Mouse (Mus musculus) liver, adult 2 months (tissue): ENCODE measurements around the gene Fblim1. TPM values are rescaled to one million over a fixed set of nuclear protein-coding genes. Genes with fewer than 3 reads are reported as not detected.

Source experiments
- DNase-seq: peaks from one replicate; pipeline ENCODE4 v3.0.0-alpha.2; 2011; ENCODE audit warnings: low read depth, low spot score; ENCODE audit errors: extremely low read depth
- H3K27ac ChIP-seq: fragments of 200-500 bp; replicated peaks from 2 replicates; pipeline ENCODE4 v1.5.1; 2012; ENCODE audit warnings: low read depth, mild to moderate bottlenecking, control low read depth, inconsistent platforms, low read length; ENCODE audit not compliant: insufficient read depth
- H3K27me3 ChIP-seq: fragments of 200-500 bp; 2 replicates; pipeline ENCODE4 v1.6.1; 2012; ENCODE audit warnings: mild to moderate bottlenecking, moderate library complexity, low read length, inconsistent platforms; ENCODE audit not compliant: control insufficient read depth, insufficient read depth
- H3K36me3 ChIP-seq: fragments of 200-500 bp; 2 replicates; pipeline ENCODE4 v1.6.1; 2012; ENCODE audit warnings: low read length, inconsistent platforms; ENCODE audit not compliant: control insufficient read depth, insufficient read depth
- H3K4me1 ChIP-seq: fragments of 200-500 bp; 2 replicates; pipeline ENCODE4 v1.6.1; 2011; ENCODE audit warnings: low read length; ENCODE audit not compliant: control insufficient read depth, insufficient read depth
- H3K4me3 ChIP-seq: fragments of 200-500 bp; 2 replicates; pipeline ENCODE4 v1.5.1; 2011; ENCODE audit warnings: low read depth, mild to moderate bottlenecking, control low read depth, low read length, moderate library complexity; ENCODE audit not compliant: insufficient read depth
- H3K79me2 ChIP-seq: fragments of 200-500 bp; 2 replicates; pipeline ENCODE4 v1.6.1; 2012; ENCODE audit warnings: inconsistent platforms, mild to moderate bottlenecking, low read length, moderate library complexity; ENCODE audit not compliant: control insufficient read depth, insufficient read depth
- H3K9ac ChIP-seq: fragments of 200-500 bp; 2 replicates; pipeline ENCODE4 v1.6.1; 2012; ENCODE audit warnings: low read depth, mild to moderate bottlenecking, control low read depth, inconsistent platforms, low read length
- CTCF ChIP-seq: fragments of 200-500 bp; IDR thresholded peaks from 2 replicates; pipeline ENCODE4 v1.5.1; 2011; ENCODE audit warnings: low read depth, low read length, control low read depth
- POLR2A ChIP-seq: fragments of 200-500 bp; IDR thresholded peaks from 2 replicates; pipeline ENCODE4 v1.6.1; 2011; ENCODE audit warnings: low read length, control low read depth; ENCODE audit not compliant: insufficient read depth; ENCODE audit errors: extremely low read depth
- WGBS: fragments of 180-500 bp; shearing (Covaris S2); methylation state at CpG from one replicate; pipeline ENCODE4 v1.1.7; 2018; 5-methylcytosine and 5-hydroxymethylcytosine counted together
- polyA plus RNA-seq: library from polyadenylated mRNA; depleted of rRNA; stranded (reverse); fragments of >200 nt; gene quantifications from 2 replicates; pipeline ENCODE4 v1.2.3, GENCODE M21; 2012
- total RNA-seq: library from RNA; depleted of rRNA; stranded (reverse); fragments of >200 nt; gene quantifications from 2 replicates; pipeline ENCODE4 v1.2.3, GENCODE M21; 2014

Gene Fblim1
- total and polyA plus RNA-seq, 2 experiments = 0.37 to 0.86 TPM

- WGBS = 86% methylated on average over 6 of the region's 6 CpGs
- peaks cover 32% of the 10 kb centered on the region; the same call in 1 of the 2 replicates for H3K79me2 ChIP-seq
- no peak overlapping the region for H3K4me3 ChIP-seq
- no peak for DNase-seq
- H3K27me3 ChIP-seq = no peaks in the 10 kb centered on the region
- TF ChIP-seq POLR2A = no peak
- no peak for TF ChIP-seq CTCF
- H3K36me3 ChIP-seq = no peaks in the 10 kb centered on the region
- H3K9ac ChIP-seq = no peak overlapping the region
- no peaks in the 10 kb centered on the region; the same call in 1 of the 2 replicates for H3K4me1 ChIP-seq
- no peak overlapping the region for H3K27ac ChIP-seq
Observed at GRCm38 (mm10) chr4:141649244-141649643, 43.3 kb upstream of the Fblim1 start.

GRCm38 (mm10) chr4:141648262-141648661 lies 42.4 kb upstream of the Fblim1 start:
- TF ChIP-seq POLR2A (no peak), CTCF (no peak)
- no peaks in the 10 kb centered on the region for H3K27me3 ChIP-seq
- no peak overlapping the region for H3K27ac ChIP-seq
- no peak for DNase-seq
- no peak overlapping the region for H3K9ac ChIP-seq
- H3K4me3 ChIP-seq = no peak overlapping the region
- no peaks in the 10 kb centered on the region for H3K36me3 ChIP-seq
- peaks cover 27% of the 10 kb centered on the region; the same call in 1 of the 2 replicates for H3K79me2 ChIP-seq
- no peaks in the 10 kb centered on the region; the same call in 1 of the 2 replicates for H3K4me1 ChIP-seq
- WGBS = 95% methylated on average over 5 of the region's 5 CpGs

DNA sequence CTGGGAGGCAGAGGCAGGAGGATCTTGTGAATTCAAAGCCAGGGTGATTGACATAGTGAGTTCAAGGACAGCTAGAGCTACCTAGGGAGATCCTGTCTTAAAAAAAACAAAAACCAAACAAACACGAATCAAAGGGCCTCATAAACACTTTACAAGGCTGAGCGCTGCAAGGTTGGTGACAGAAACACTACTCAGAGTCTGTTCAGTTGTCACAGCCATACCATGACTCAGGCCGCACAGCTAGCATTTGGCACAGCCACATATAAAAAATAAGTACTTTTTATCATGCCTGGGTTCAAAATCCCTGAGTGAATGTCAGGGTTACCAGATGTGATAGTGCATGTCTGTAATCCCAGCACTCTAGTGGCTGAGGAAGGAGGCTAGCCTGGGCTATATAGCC lies 41.3 kb upstream of the Fblim1 start:
- TF ChIP-seq CTCF (no peak), POLR2A (no peak)
- Histone ChIP-seq H3K4me3 (no peak overlapping the region), H3K79me2 (peaks cover 22% of the 10 kb centered on the region; the same call in 1 of the 2 replicates), H3K9ac (no peak overlapping the region), H3K36me3 (no peaks in the 10 kb centered on the region), H3K27ac (no peak overlapping the region), H3K4me1 (no peaks in the 10 kb centered on the region; the same call in 1 of the 2 replicates), H3K27me3 (no peaks in the 10 kb centered on the region)
- 94% methylated on average over 3 of the region's 3 CpGs for WGBS
- no peak for DNase-seq

DNA sequence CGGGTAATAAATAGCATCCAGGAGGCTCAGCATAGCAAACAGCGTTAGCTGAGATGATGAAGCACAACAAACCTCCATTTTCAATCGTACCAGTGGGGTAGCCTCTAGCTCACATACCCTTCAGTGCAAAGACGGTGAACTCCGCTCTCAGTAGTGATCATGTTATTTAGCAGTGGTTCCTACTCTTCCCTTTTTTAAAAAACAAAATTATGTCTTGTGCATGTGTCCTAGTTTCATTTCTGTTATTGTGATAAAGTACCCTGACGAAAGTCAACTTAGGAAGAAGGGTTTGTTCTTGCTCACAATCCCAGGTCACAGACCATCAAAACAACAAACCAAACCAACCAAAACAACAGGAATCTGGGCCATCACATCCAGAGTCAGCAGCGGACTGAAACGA lies 40.1 kb upstream of the Fblim1 start:
- Histone ChIP-seq H3K27ac (no peak overlapping the region; the same call in 1 of the 2 replicates), H3K4me3 (no peak overlapping the region)

DNA sequence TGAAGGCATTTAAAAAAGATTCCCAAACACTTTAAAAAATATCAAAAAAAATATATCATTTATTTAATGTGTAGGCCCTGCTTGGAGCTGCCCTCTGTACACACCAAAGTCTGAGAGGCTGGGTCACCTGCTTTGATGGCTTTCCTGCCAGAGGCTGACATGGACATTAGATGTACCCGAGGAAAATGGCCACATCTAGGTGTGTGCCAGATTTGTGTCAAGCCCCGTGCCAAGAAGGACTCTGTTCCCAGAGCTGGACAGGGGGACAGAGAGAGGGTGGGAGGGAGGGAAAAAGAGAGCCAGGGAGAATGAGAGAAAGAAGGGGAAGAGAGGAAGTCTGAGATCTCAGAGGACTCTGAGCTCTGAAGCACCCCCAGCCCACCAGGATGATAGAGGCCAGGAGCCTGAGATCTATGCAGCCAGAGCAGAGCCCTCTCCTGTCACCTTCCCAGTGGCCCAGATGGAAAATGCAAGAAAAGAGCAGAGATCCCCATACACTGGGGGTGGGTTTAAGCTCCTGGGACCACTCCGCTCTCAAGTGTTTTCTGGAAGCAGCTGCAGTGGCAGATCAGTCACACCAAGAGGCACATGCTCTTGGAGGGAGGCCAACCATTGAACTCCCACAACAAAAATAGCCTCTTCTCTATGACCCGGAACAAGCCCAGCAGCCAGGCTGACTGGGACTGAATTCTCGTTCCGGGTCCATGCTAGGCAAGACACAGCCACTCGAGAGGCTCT lies 37.4 kb upstream of the Fblim1 start:
- H3K79me2 ChIP-seq = 0 out of 2 replicates have a peak, but pooled peaks cover 2% of the 10 kb centered on the region
- H3K27ac ChIP-seq = 0 out of 2 replicates have a peak overlapping the region, but pooled peaks have one; percentile 30
- DNase-seq = peak; percentile 46
- no peak overlapping the region for H3K4me3 ChIP-seq
- 25% methylated on average over 7 of the region's 7 CpGs for WGBS
- H3K27me3 ChIP-seq = no peaks in the 10 kb centered on the region
- TF ChIP-seq CTCF (no peak), POLR2A (no peak)
- H3K4me1 ChIP-seq = no peaks in the 10 kb centered on the region
- peaks cover 2% of the 10 kb centered on the region; the same call in 1 of the 2 replicates for H3K36me3 ChIP-seq
- H3K9ac ChIP-seq = no peak overlapping the region

More for the DNA sequence above, 40.1 kb upstream of the Fblim1 start:
- H3K27me3 ChIP-seq = no peaks in the 10 kb centered on the region
- 91% methylated on average over 8 of the region's 8 CpGs for WGBS
- H3K9ac ChIP-seq = 0 out of 2 replicates have a peak overlapping the region, but pooled peaks have one; percentile 27
- DNase-seq = peak; percentile 24
- no peaks in the 10 kb centered on the region; the same call in 1 of the 2 replicates for H3K36me3 ChIP-seq
- TF ChIP-seq CTCF (no peak), POLR2A (no peak)
- H3K4me1 ChIP-seq = no peaks in the 10 kb centered on the region; the same call in 1 of the 2 replicates
- peaks cover 17% of the 10 kb centered on the region; the same call in 1 of the 2 replicates for H3K79me2 ChIP-seq
